Mouse (Mus musculus) kidney, embryonic 15.5 days (tissue): Measurements from ENCODE around the gene Terf2ip. TPM values are rescaled to one million over a fixed set of nuclear protein-coding genes. Genes with fewer than 3 reads are reported as not detected.
A peak's percentile ranks its signal among the peaks of the same experiment; 100 is the strongest.

ENCODE experiments used
- ATAC-seq: fragments of 200-750 bp; cut with Nextera tagmentation; replicated peaks from 2 replicates; pipeline ENCODE4 v1.8.0; 2017; ENCODE audit warnings: moderate TSS enrichment; ENCODE audit not compliant: low FRiP score
- H3K27ac ChIP-seq: fragments of 300-500 bp; sonication (generic); 2 replicates; pipeline ENCODE4 v1.5.1; 2015; ENCODE audit warnings: mild to moderate bottlenecking, inconsistent platforms
- H3K27me3 ChIP-seq: fragments of 300-500 bp; sonication (generic); 2 replicates; pipeline ENCODE4 v1.6.1; 2015; ENCODE audit warnings: inconsistent platforms
- H3K36me3 ChIP-seq: fragments of 300-500 bp; sonication (generic); 2 replicates; pipeline ENCODE4 v1.6.1; 2015; ENCODE audit warnings: inconsistent platforms
- H3K4me1 ChIP-seq: fragments of 300-500 bp; sonication (generic); 2 replicates; pipeline ENCODE4 v1.6.1; 2015; ENCODE audit warnings: inconsistent platforms
- H3K4me2 ChIP-seq: fragments of 300-500 bp; sonication (generic); 2 replicates; pipeline ENCODE4 v1.6.1; 2015; ENCODE audit warnings: moderate library complexity, mild to moderate bottlenecking, inconsistent platforms
- H3K4me3 ChIP-seq: fragments of 300-500 bp; sonication (generic); replicated peaks from 2 replicates; pipeline ENCODE4 v1.5.1; 2015; ENCODE audit warnings: mild to moderate bottlenecking, inconsistent platforms
- H3K9ac ChIP-seq: fragments of 300-500 bp; sonication (generic); 2 replicates; pipeline ENCODE4 v1.6.1; 2015; ENCODE audit warnings: mild to moderate bottlenecking, inconsistent platforms
- H3K9me3 ChIP-seq: fragments of 300-500 bp; sonication (generic); replicated peaks from 2 replicates; pipeline ENCODE4 v1.6.1; 2016; ENCODE audit warnings: inconsistent platforms
- WGBS: fragments of 180-500 bp; shearing (Covaris S2); methylation state at CpG from one replicate; pipeline ENCODE4 v1.1.7; 2015; ENCODE audit warnings: mixed read lengths; 5-methylcytosine and 5-hydroxymethylcytosine counted together
- polyA plus RNA-seq: library from polyadenylated mRNA; unstranded; fragments of >200 nt; fragmentation: Nextera tagmentation; extraction: Ambion mirVana; gene quantifications from 2 replicates; pipeline ENCODE4 v1.2.1, GENCODE M21; 2015

Terf2ip gene
- 23.9 and 27.6 TPM in 2 replicates for polyA plus RNA-seq

DNA sequence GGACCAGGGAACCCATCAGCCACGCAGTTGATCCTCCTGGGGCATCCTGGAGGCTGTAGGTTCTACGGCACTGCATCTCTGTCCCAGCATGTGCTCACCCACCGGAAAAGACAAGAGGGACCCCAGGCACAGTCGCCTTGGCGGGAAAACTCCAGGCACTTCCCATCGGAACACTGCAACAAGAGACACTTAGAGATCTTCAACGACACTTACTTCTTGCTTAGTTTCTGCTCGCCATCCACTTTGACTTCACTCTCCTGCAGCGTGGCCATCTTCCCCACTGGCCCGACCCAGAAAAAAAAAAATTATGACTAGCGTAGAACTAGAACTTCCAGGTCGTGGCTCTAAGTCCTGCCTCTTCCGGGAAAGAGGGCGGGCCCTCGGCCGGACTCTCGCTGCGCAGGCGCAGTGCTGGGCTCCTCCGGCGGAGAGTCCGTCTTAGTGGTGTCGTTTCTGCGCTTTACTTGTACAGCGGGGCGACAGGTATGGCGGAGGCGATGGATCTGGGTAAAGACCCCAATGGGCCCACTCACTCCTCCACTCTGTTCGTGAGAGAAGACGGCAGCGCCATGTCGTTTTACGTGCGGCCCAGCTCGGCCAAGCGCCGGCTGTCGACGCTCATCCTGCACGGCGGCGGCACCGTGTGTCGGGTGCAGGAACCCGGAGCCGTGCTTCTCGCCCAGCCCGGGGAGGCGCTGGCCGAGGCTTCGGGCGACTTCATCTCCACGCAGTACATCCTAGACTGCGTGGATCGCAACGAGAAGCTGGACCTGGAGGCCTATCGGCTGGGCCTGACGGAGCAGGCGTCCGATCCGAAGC, at the start of gene Terf2ip, which contains the start of gene Kars:
TSS of gene Terf2ip (plus strand) at position 402 of the 819 bp plus-strand sequence.
TSS of gene Kars (minus strand) at position 327 of the 819 bp plus-strand sequence.
- H3K9ac ChIP-seq: peak within 1 kb of the TSS; percentile 78
- peak within 1 kb of the TSS; percentile 95 for H3K4me2 ChIP-seq
- peak; percentile 95 for ATAC-seq
- H3K4me1 ChIP-seq: peaks cover 23% of the 10 kb centered on the region
- peak within 1 kb of the TSS; percentile 88 for H3K27ac ChIP-seq
- under 1% methylated on average over 61 of the region's 61 CpGs for WGBS
- H3K4me3 ChIP-seq: peak within 1 kb of the TSS; percentile 85
- H3K36me3 ChIP-seq: peaks cover 34% of the 10 kb centered on the region
- H3K27me3 ChIP-seq: no peaks in the 10 kb centered on the region
- H3K9me3 ChIP-seq: no peaks in the 10 kb centered on the region

DNA sequence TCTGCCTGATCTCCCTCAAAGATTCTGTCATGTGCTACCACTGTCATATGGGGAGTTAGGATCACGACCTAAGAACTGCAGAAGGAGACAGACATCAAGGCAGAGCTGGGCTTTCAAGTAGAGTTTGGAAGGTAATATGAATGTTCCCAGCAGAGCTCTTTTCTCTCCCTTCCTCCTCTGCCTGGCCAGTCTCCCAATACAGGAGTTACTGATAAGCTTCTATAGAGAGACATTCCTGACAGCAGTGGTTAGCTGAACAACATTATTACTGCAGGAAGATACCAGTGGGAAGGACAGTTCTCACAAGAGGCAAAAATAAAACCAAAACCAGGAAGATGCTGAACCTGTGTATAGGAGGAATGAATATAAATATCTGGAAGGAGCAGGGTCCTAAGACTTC, 48.6 kb upstream of the Terf2ip start:
- Histone ChIP-seq H3K27me3 (no peaks in the 10 kb centered on the region), H3K36me3 (peaks cover 22% of the 10 kb centered on the region; the same call in 1 of the 2 replicates), H3K4me2 (no peak overlapping the region), H3K9ac (no peak overlapping the region), H3K4me3 (no peak overlapping the region), H3K27ac (no peak overlapping the region), H3K9me3 (no peaks in the 10 kb centered on the region), H3K4me1 (no peaks in the 10 kb centered on the region)
- 80% methylated on average over 1 of the region's 1 CpGs for WGBS
- ATAC-seq: no peak

DNA sequence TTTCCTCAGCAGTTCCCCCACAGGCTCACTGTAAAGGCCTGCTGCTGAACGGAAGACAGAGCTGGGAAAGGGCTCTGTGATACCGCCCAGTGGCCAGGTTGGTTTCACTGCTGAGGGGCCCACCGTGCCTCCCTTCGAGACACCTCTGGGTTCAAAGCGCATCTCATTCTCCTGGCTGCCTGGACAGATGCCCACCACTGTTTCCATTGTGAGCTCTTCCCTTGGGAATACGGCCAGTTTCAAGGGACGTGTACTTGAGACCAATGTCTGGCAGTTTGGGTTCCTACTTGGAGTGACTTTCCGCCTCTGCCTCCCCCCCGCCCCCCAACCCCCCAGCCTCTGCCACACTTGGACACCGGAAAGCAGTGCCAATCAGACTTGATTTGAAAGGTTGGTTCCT, 48.1 kb upstream of the Terf2ip start:
- peaks cover 23% of the 10 kb centered on the region; the same call in 1 of the 2 replicates for H3K36me3 ChIP-seq
- ATAC-seq: no peak
- no peak overlapping the region for H3K4me3 ChIP-seq
- no peaks in the 10 kb centered on the region for H3K4me1 ChIP-seq
- no peak overlapping the region for H3K27ac ChIP-seq
- 79% methylated on average over 10 of the region's 10 CpGs for WGBS
- no peak overlapping the region for H3K9ac ChIP-seq
- H3K4me2 ChIP-seq: no peak overlapping the region
- no peaks in the 10 kb centered on the region for H3K9me3 ChIP-seq
- H3K27me3 ChIP-seq: no peaks in the 10 kb centered on the region

DNA sequence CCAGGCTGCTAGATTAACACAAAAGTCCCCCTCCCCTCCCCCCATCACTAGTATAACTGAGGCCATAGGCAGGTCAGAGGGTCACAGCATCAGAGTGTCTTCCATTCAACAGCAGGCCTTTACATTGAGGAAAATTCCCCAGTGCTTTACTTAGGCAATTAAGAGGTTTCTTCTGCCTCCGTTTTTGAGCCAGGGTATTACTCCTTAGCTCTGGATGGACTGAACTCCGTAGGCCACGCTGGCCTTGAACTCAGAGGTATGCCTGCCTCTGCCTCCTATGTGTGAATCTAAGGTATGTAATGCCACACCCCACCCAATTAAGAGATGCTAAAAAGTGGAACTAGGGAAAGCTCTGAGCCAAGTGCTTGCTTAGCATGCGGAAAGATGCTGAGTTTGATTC, 47.7 kb upstream of the Terf2ip start:
- 87% methylated on average over 4 of the region's 4 CpGs for WGBS
- H3K4me1 ChIP-seq: no peaks in the 10 kb centered on the region
- no peak overlapping the region for H3K4me3 ChIP-seq
- no peak overlapping the region for H3K4me2 ChIP-seq
- H3K27ac ChIP-seq: no peak overlapping the region
- no peaks in the 10 kb centered on the region for H3K27me3 ChIP-seq
- no peak for ATAC-seq
- peaks cover 20% of the 10 kb centered on the region; the same call in 1 of the 2 replicates for H3K36me3 ChIP-seq
- H3K9me3 ChIP-seq: no peaks in the 10 kb centered on the region
- H3K9ac ChIP-seq: no peak overlapping the region

DNA sequence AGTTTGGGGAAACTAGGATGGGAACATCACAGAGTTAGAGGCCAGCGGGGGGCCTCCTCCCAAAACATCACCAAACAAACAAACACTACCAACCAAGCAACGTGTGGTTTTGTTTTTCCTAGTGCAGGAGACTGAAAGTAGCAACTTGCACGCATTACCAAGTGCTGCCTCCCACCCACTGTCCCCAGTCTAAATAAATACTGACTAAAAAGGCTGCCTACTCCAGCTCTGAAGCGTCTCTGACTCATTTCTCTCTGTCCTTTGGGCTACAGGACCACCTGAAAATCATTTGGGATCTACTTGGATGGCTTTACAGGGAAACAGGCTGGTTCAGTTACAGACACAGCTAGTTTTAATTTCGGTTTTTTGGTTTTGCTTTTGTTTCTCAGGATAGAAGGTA, 46.8 kb upstream of the Terf2ip start:
- WGBS: 51% methylated on average over 5 of the region's 5 CpGs
- H3K4me1 ChIP-seq: no peaks in the 10 kb centered on the region
- no peak overlapping the region for H3K4me3 ChIP-seq
- H3K9ac ChIP-seq: no peak overlapping the region
- no peak for ATAC-seq
- no peak overlapping the region for H3K4me2 ChIP-seq
- no peak overlapping the region for H3K27ac ChIP-seq
- H3K36me3 ChIP-seq: peaks cover 13% of the 10 kb centered on the region; the same call in 1 of the 2 replicates
- no peaks in the 10 kb centered on the region for H3K9me3 ChIP-seq
- H3K27me3 ChIP-seq: no peaks in the 10 kb centered on the region

DNA sequence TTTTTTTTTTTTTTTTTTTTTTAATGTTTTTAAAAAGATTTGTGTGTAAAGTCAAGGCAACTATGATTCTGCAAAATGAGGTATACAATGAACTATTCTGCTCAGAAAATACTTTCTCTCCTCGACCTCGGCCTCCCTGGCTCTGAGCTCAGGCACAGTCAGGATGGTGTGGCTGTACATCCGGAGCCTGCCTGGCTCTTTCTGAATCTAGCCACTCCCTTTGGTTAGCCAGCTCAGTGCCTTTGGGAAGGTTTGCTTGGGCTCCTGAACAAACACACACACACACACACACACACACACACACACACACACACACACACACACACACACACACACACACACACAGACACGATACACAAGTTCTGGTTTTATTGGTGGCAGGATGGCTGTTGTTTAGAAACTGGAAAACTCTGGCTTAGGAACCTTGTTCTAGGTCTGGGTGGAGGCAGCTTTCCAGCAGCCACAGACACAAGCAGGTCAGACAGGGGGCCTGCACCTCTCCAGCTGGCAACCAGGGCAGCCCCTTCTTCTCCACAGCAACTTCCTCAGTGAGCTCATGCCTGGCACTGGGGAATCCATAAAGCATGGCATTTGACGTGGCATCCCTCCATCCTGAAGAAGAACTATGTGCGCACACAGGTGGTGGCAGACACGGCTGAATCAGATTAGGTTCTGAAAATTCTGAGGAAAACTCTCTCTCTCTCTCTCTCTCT, 46.2 kb upstream of the Terf2ip start:
- H3K27me3 ChIP-seq: no peaks in the 10 kb centered on the region
- 75% methylated on average over 7 of the region's 7 CpGs for WGBS
- H3K4me1 ChIP-seq: no peaks in the 10 kb centered on the region
- H3K4me3 ChIP-seq: no peak overlapping the region
- no peak overlapping the region for H3K4me2 ChIP-seq
- no peak for ATAC-seq
- H3K9me3 ChIP-seq: no peaks in the 10 kb centered on the region
- peaks cover 9% of the 10 kb centered on the region; the same call in 1 of the 2 replicates for H3K36me3 ChIP-seq
- H3K27ac ChIP-seq: no peak overlapping the region
- H3K9ac ChIP-seq: no peak overlapping the region

DNA sequence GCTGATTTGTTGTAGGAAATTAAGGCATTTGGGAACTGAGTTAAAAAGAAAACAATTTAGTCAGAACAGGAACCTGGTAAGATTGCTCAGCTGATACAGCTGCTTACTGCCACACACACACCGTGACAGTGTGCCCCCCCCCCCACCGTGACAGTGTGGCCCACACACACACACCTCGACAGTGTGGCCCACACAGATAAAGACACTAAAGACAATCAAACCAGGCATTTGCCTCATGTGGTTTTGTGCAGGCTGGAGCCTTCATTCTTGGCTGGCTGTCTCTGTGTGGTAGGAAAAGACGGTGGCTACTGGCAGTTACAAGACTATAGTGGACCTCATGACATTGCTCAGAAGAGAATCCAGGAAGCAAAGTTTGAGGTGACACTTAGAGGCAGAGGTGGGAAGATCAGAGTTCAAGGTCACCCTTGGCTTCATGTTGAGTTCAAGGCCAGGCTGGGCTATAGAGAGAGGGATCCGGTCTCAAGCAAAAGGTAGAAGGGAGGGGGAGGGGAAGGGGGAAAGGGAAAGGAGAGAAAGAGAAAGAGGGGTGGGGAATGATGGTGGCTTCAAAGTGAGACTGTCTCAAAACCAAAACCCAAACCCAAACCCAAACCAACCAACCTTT, 43.8 kb upstream of the Terf2ip start:
- Histone ChIP-seq H3K9me3 (no peaks in the 10 kb centered on the region), H3K36me3 (peaks cover 22% of the 10 kb centered on the region), H3K27ac (no peak overlapping the region), H3K27me3 (no peaks in the 10 kb centered on the region), H3K4me1 (no peaks in the 10 kb centered on the region), H3K9ac (no peak overlapping the region), H3K4me2 (no peak overlapping the region), H3K4me3 (no peak overlapping the region)
- ATAC-seq: no peak
- WGBS: 83% methylated on average over 5 of the region's 5 CpGs

DNA sequence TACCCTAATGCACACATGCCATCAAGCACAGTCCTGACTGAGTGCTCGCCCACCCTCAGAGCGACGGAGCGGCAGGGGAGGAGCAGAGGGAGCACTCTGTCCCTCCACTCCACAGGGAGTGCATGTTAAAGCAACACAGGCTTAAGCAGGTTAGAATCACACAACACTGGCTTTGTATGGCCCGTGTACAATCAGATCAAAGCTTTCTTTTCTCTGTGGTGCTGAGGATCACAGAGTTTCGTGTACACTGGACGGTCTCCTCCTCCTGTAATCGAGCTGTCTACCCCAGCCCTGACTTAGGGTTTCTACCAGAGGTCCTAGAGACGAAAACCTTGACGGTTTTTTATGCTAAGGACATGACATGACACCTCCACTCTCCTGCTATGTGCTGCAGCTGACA, 42.7 kb upstream of the Terf2ip start:
- Histone ChIP-seq H3K4me3 (no peak overlapping the region), H3K27ac (no peak overlapping the region), H3K4me2 (no peak overlapping the region), H3K4me1 (no peaks in the 10 kb centered on the region), H3K27me3 (no peaks in the 10 kb centered on the region), H3K36me3 (peaks cover 32% of the 10 kb centered on the region), H3K9me3 (peaks cover 1% of the 10 kb centered on the region; the same call in 1 of the 2 replicates), H3K9ac (no peak overlapping the region)
- WGBS: 84% methylated on average over 10 of the region's 10 CpGs
- ATAC-seq: no peak

DNA sequence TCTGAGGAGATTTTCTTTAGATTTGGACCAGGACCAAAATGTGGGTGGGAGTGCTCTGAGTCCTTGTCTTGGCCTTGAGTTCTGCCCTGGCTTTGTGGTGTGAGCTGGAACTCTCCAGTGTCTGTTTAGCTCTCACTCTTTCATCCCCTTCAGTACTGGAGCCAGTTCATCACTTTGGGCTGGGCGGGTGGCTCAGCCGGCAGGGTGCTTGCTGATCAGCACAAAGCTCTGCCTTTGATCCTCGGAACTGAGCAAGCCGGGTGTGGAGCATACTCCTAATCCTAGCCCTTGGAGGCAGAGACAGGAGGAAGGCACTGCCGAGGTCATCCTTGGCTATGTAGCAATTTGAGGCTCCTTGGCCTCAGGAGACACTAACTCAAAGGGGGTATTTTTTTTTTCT, 42.2 kb upstream of the Terf2ip start:
- Histone ChIP-seq H3K4me2 (no peak overlapping the region), H3K27ac (no peak overlapping the region), H3K36me3 (peaks cover 36% of the 10 kb centered on the region), H3K9me3 (peaks cover 4% of the 10 kb centered on the region; the same call in 1 of the 2 replicates), H3K4me3 (no peak overlapping the region), H3K27me3 (no peaks in the 10 kb centered on the region), H3K4me1 (no peaks in the 10 kb centered on the region), H3K9ac (no peak overlapping the region)
- ATAC-seq: no peak
- 40% methylated on average over 5 of the region's 5 CpGs for WGBS

DNA sequence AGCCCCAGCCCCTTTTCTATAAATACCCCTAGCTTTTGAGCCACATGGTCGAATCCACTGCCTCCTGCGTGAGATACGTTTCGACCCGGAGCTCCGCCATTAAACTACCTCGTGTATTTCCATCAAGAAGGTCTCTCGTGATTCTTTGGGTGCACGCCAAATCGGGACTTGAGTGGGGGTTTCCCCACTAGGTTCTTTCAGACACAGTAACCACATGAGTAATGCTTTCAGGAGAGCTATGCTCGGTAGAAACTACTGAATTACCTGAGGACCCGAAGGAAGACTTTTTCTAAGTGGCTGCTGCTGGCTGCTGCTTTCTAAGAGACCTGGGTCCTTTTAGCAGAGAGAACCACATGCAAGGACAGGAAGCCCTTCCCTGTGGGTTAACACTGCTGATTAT, 37.1 kb upstream of the Terf2ip start:
- no peaks in the 10 kb centered on the region for H3K27me3 ChIP-seq
- H3K4me1 ChIP-seq: no peaks in the 10 kb centered on the region
- 93% methylated on average over 12 of the region's 12 CpGs for WGBS
- no peak overlapping the region for H3K9ac ChIP-seq
- no peak overlapping the region for H3K4me2 ChIP-seq
- peaks cover 60% of the 10 kb centered on the region for H3K36me3 ChIP-seq
- ATAC-seq: no peak
- no peak overlapping the region for H3K4me3 ChIP-seq
- peaks cover 4% of the 10 kb centered on the region; the same call in 1 of the 2 replicates for H3K9me3 ChIP-seq
- H3K27ac ChIP-seq: no peak overlapping the region

DNA sequence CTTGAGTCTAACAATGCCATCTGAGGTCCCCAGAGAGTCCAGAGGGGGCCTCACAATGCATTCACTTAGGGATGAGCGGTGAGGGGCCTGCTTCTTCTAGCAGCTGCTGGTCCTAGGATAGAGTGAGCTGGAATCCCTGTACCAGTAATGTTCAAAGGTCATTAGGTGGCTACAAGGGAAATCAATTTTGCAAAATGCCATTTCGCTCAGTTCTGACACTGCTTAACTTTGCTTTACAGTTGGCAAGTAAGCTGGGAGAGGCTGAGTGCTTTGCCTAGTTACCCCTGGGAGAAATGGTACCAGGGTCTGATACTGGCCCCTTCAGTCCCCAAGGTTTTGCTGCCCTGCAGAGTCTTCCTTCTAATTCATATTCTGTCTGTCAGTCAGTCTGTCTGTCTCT, 35.5 kb upstream of the Terf2ip start:
- Histone ChIP-seq H3K4me1 (no peaks in the 10 kb centered on the region), H3K36me3 (peaks cover 56% of the 10 kb centered on the region), H3K4me2 (no peak overlapping the region), H3K27me3 (no peaks in the 10 kb centered on the region), H3K9ac (no peak overlapping the region), H3K9me3 (peaks cover 4% of the 10 kb centered on the region; the same call in 1 of the 2 replicates), H3K4me3 (no peak overlapping the region), H3K27ac (no peak overlapping the region)
- 95% methylated on average over 2 of the region's 2 CpGs for WGBS
- no peak for ATAC-seq

DNA sequence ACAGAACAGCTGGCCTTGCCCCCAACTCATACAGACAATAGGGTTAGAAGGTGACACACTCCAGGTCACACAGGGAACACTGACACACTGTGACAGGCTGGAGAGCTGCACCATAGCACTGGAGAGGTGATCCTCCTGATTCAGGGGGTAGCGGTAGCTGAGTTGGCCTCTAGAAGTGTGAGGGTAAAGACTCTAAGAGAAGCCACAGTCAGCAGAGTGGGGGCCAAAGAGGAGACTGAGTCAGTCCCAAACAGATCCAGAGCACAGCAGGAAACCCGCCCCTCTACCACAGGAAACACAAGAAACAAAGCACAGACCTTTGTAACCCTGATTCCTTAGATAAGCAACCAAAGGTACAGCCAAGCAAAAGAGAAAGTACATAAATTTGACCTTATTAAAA, 34.9 kb upstream of the Terf2ip start:
- Histone ChIP-seq H3K9me3 (peaks cover 4% of the 10 kb centered on the region; the same call in 1 of the 2 replicates), H3K4me1 (no peaks in the 10 kb centered on the region), H3K4me2 (no peak overlapping the region), H3K36me3 (peaks cover 51% of the 10 kb centered on the region), H3K27ac (no peak overlapping the region), H3K9ac (no peak overlapping the region), H3K27me3 (no peaks in the 10 kb centered on the region), H3K4me3 (no peak overlapping the region)
- 91% methylated on average over 2 of the region's 2 CpGs for WGBS
- ATAC-seq: no peak
